Mouse (Mus musculus) midbrain, embryonic 14.5 days (tissue): ENCODE results near the gene Myb. TPM values are rescaled to one million over a fixed set of nuclear protein-coding genes. Genes with fewer than 3 reads are reported as not detected.

ENCODE experiments used
- ATAC-seq: fragments of 200-750 bp; cut with Nextera tagmentation; 2 replicates; pipeline ENCODE4 v1.8.0; 2017; ENCODE audit warnings: moderate number of reproducible peaks, moderate library complexity; ENCODE audit not compliant: low FRiP score, low TSS enrichment
- DNase-seq: peaks from one replicate; pipeline ENCODE4 v3.0.0-alpha.2; 2015
- H3K27ac ChIP-seq: fragments of 300-500 bp; sonication (generic); replicated peaks from 2 replicates; pipeline ENCODE4 v1.5.1; 2014; ENCODE audit warnings: mild to moderate bottlenecking, low read depth, low read length, moderate library complexity
- H3K27me3 ChIP-seq: fragments of 300-500 bp; sonication (generic); 2 replicates; pipeline ENCODE4 v1.6.1; 2014; ENCODE audit warnings: low read length, control low read depth, mixed read lengths; ENCODE audit not compliant: control insufficient read depth, insufficient read depth
- H3K36me3 ChIP-seq: fragments of 300-500 bp; sonication (generic); 2 replicates; pipeline ENCODE4 v1.6.1; 2014; ENCODE audit warnings: low read length, control low read depth; ENCODE audit not compliant: control insufficient read depth, insufficient read depth
- H3K4me1 ChIP-seq: fragments of 300-500 bp; sonication (generic); 2 replicates; pipeline ENCODE4 v1.6.1; 2014; ENCODE audit warnings: mild to moderate bottlenecking, antibody characterized with exemption, low read length, control low read depth; ENCODE audit not compliant: control insufficient read depth, insufficient read depth
- H3K4me2 ChIP-seq: fragments of 300-500 bp; sonication (generic); 2 replicates; pipeline ENCODE4 v1.6.1; 2014; ENCODE audit warnings: mild to moderate bottlenecking, low read length, moderate library complexity
- H3K4me3 ChIP-seq: fragments of 300-500 bp; sonication (generic); replicated peaks from 2 replicates; pipeline ENCODE4 v1.5.1; 2014; ENCODE audit warnings: low read depth, low read length
- H3K9ac ChIP-seq: fragments of 300-500 bp; sonication (generic); replicated peaks from 2 replicates; pipeline ENCODE4 v1.6.1; 2014; ENCODE audit warnings: mild to moderate bottlenecking, low read length, moderate library complexity
- H3K9me3 ChIP-seq: fragments of 300-500 bp; sonication (generic); 2 replicates; pipeline ENCODE4 v1.6.1; 2016; ENCODE audit warnings: low read length, control low read depth, mixed read lengths; ENCODE audit not compliant: control insufficient read depth
- WGBS: fragments of 180-500 bp; shearing (Covaris S2); extraction: QIAGEN DNeasy Blood & Tissue Kit; methylation state at CpG from one replicate; pipeline ENCODE4 v1.1.7; 2014; 5-methylcytosine and 5-hydroxymethylcytosine counted together
- polyA plus RNA-seq: library from polyadenylated mRNA; unstranded; fragments of >200 nt; fragmentation: Nextera tagmentation; extraction: Ambion mirVana; gene quantifications from 2 replicates; pipeline ENCODE4 v1.2.1, GENCODE M21; 2014

The Myb gene
- polyA plus RNA-seq, 1 experiment from 2014 or later, result 3.5 TPM

DNA sequence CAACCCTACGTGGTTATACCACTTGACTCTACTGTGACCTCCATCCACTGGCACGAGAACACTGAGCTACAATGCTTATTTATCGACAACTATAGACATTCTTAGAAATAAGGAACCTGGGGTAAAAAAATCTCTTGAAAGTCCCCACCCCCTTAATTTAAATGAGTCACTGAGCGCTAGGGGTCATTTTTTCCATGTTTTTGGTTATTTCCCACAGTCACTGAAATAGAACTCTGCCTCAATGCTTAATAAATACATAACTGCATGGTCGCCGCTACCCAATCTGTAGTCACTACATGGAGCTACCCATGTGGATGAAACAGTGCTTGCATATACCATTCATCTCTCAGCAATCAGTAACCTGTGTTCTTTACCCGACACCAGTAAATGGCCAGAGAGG is 58.1 kb downstream of the Myb start:
- no peaks in the 10 kb centered on the region for H3K27me3 ChIP-seq
- 0 out of 2 replicates have a peak, but pooled peaks cover 2% of the 10 kb centered on the region for H3K4me1 ChIP-seq
- no peak overlapping the region for H3K9ac ChIP-seq
- H3K9me3 ChIP-seq, result no peaks in the 10 kb centered on the region
- H3K36me3 ChIP-seq, result no peaks in the 10 kb centered on the region
- H3K4me2 ChIP-seq, result no peak overlapping the region
- no peak overlapping the region for H3K27ac ChIP-seq
- DNase-seq (no peak), ATAC-seq (no peak)
- no peak overlapping the region for H3K4me3 ChIP-seq
- WGBS, result 77% methylated on average over 7 of the region's 7 CpGs

DNA sequence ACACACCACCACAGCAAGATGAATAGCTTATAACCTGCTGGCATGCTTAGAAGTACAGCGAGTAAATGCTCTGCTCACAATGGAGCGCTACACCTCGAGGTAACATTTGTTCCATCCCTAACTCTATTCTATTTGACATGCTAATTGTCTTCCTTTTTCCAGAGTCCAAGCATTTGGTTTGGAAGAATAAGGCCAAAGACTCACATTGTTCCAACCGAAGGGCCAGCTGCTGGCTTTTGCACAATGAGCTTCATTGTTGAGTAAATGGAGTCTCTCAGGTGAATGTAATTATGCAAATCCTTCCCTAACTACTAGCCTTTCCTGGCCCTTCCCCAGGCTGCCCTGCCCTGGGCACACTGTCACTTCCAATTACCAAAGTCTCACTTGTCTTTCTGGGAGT is 58.8 kb downstream of the Myb start:
- DNase-seq, result no peak
- Histone ChIP-seq H3K4me2 (no peak overlapping the region), H3K9me3 (no peaks in the 10 kb centered on the region), H3K36me3 (no peaks in the 10 kb centered on the region), H3K9ac (no peak overlapping the region), H3K4me1 (0 out of 2 replicates have a peak, but pooled peaks cover 2% of the 10 kb centered on the region), H3K4me3 (no peak overlapping the region), H3K27ac (no peak overlapping the region), H3K27me3 (no peaks in the 10 kb centered on the region)
- peak; percentile 27; the same call in 1 of the 2 replicates for ATAC-seq
- 4% methylated on average over 4 of the region's 4 CpGs for WGBS

GRCm38 (mm10) chr10:21100646-21101249 is 60.0 kb downstream of the Myb start:
- no peak overlapping the region for H3K27ac ChIP-seq
- WGBS, result 31% methylated on average over 9 of the region's 9 CpGs
- H3K27me3 ChIP-seq, result no peaks in the 10 kb centered on the region

DNA sequence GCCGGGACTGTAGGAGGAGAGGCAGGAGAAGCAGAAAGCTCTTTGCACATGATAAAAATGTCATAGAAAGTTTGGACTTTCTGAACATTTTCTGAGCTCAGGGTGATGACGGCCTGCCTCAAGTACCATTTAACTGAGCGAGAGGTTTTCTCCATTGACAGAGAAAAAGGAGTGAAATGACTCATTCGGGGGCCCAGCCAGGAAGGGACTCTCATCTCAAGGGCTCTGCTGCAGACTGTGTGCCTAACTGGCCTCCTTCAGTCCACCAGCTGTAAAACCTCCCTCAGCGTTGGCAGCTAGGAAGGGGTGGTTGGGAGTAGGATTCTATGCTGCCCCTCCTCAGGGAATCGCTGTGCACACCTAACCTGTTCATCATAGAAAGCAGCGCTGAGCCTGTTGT is 61.3 kb downstream of the Myb start:
- DNase-seq (no peak), ATAC-seq (no peak)
- 86% methylated on average over 7 of the region's 7 CpGs for WGBS
- H3K9me3 ChIP-seq, result no peaks in the 10 kb centered on the region
- H3K4me3 ChIP-seq, result no peak overlapping the region
- H3K9ac ChIP-seq, result no peak overlapping the region
- no peak overlapping the region for H3K27ac ChIP-seq
- H3K27me3 ChIP-seq, result no peaks in the 10 kb centered on the region
- H3K4me2 ChIP-seq, result no peak overlapping the region
- 0 out of 2 replicates have a peak, but pooled peaks cover 2% of the 10 kb centered on the region for H3K4me1 ChIP-seq
- no peaks in the 10 kb centered on the region for H3K36me3 ChIP-seq

More at GRCm38 (mm10) chr10:21100646-21101249, 60.0 kb downstream of the Myb start:
- Histone ChIP-seq H3K4me1 (0 out of 2 replicates have a peak, but pooled peaks cover 2% of the 10 kb centered on the region), H3K9me3 (no peaks in the 10 kb centered on the region), H3K9ac (no peak overlapping the region), H3K4me2 (no peak overlapping the region), H3K36me3 (no peaks in the 10 kb centered on the region), H3K4me3 (no peak overlapping the region)
- DNase-seq (no peak), ATAC-seq (no peak)

- no peak for DNase-seq
- 94% methylated on average over 14 of the region's 14 CpGs for WGBS
- no peak for ATAC-seq
- no peaks in the 10 kb centered on the region for H3K36me3 ChIP-seq
- H3K27me3 ChIP-seq, result no peaks in the 10 kb centered on the region
- no peaks in the 10 kb centered on the region for H3K4me1 ChIP-seq
- H3K4me2 ChIP-seq, result no peak overlapping the region
- no peak overlapping the region for H3K27ac ChIP-seq
- no peak overlapping the region for H3K9ac ChIP-seq
- H3K9me3 ChIP-seq, result no peaks in the 10 kb centered on the region
- H3K4me3 ChIP-seq, result no peak overlapping the region
These were observed 65.2 kb downstream of the Myb start for GRCm38 (mm10) chr10:21095541-21095940.

DNA sequence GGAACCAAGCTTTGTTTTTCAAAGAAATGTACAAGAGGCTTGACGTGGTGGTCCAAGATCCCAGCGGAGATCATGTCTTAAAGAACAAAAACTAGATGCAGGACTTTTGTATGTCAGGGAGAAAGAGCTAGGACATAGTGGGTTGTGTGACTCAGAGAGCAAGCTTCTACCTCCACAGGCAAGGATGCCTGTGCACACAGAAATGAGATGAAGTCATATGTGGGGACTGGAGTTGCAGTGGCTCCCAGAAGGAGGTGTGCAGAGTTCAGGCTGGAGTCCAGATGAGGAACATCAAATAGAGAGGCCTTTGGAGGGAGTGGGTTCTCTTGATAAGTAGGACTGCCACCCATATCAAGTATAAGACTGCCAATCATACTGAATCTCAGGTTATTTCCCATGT is 65.9 kb downstream of the Myb start:
- Histone ChIP-seq H3K27ac (no peak overlapping the region), H3K4me1 (no peaks in the 10 kb centered on the region), H3K9me3 (no peaks in the 10 kb centered on the region), H3K27me3 (no peaks in the 10 kb centered on the region), H3K36me3 (no peaks in the 10 kb centered on the region), H3K4me3 (no peak overlapping the region), H3K9ac (no peak overlapping the region), H3K4me2 (no peak overlapping the region)
- no peak for DNase-seq
- WGBS, result 84% methylated on average over 2 of the region's 2 CpGs
- ATAC-seq, result no peak

DNA sequence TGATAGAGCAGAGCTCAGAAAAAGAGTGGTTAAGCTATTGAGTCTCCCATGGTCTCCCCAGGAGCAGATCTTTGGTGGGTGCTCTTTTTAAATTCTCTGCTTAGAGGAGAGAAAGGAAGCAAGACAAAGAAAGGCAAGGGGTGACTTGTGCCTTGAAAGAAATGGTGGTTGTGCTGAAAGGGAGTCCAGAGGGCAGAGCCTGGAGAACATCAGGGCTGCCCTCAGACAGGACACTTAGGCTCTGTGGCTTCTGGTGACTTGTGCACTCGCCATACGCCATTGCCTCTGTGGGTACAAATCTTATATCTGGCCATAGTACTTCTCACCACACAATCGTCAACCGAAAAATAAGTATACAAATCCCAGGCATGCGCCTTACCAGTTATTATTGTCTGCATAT is 67.5 kb downstream of the Myb start:
- 92% methylated on average over 5 of the region's 5 CpGs for WGBS
- no peak overlapping the region for H3K4me3 ChIP-seq
- H3K9ac ChIP-seq, result no peak overlapping the region
- no peaks in the 10 kb centered on the region for H3K9me3 ChIP-seq
- H3K27ac ChIP-seq, result no peak overlapping the region
- H3K4me1 ChIP-seq, result no peaks in the 10 kb centered on the region
- no peaks in the 10 kb centered on the region for H3K36me3 ChIP-seq
- ATAC-seq, result no peak
- no peak overlapping the region for H3K4me2 ChIP-seq
- no peak for DNase-seq
- no peaks in the 10 kb centered on the region for H3K27me3 ChIP-seq

DNA sequence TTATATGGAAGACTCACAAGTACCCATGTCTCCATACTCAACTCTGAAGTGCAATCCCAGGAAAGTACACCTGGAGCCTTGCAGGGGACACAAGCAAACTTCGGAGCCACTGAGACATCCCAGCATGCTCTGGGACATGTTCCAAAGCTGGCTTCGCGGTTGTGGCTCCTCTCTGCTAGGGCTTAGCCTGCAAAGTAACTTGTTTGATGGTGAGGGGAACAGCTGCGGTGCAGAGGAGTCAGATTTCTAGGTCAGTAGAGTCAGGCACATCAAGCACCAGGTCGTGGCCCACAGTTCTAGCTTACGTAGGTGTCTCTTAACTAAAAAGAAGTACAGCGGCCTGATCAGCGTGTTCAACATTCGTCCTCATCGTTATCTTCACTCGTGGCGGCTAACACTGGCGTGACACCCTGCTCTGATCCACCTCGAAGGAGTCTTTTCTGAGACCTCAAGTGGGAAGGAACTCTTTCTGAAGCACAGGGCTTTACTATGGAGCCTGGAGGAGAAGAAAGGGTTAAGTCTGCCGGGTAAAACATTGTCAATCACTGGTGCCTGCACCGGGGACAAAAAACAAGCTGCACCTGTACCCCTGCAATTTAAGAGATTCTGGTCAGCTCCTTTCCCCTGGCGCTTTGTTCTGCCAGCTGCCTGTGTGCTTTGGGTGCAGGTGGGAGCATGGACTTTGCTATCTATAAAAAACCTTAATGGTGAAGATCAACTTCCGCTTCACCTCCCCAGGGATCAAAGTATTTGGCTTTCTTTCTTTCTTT is 68.1 kb downstream of the Myb start:
- no peak overlapping the region for H3K27ac ChIP-seq
- H3K36me3 ChIP-seq, result no peaks in the 10 kb centered on the region
- no peaks in the 10 kb centered on the region for H3K27me3 ChIP-seq
- H3K4me2 ChIP-seq, result no peak overlapping the region
- ATAC-seq, result no peak
- H3K4me3 ChIP-seq, result no peak overlapping the region
- H3K9ac ChIP-seq, result no peak overlapping the region
- no peaks in the 10 kb centered on the region for H3K9me3 ChIP-seq
- no peak for DNase-seq
- WGBS, result 64% methylated on average over 18 of the region's 18 CpGs
- H3K4me1 ChIP-seq, result no peaks in the 10 kb centered on the region
